Mouse (Mus musculus) lung, embryonic 14.5 days (tissue): Measurements from ENCODE around the gene Ndrg4. TPM values are rescaled to one million over a fixed set of nuclear protein-coding genes. Genes with fewer than 3 reads are reported as not detected.

ENCODE experiments used
- ATAC-seq: fragments of 200-750 bp; cut with Nextera tagmentation; 2 replicates; pipeline ENCODE4 v1.8.0; 2017; ENCODE audit warnings: mild to moderate bottlenecking, moderate TSS enrichment, moderate library complexity; ENCODE audit not compliant: insufficient read depth
- DNase-seq: peaks from one replicate; pipeline ENCODE4 v3.0.0-alpha.2; 2015
- H3K27ac ChIP-seq: fragments of 300-500 bp; sonication (generic); 2 replicates; pipeline ENCODE4 v1.5.1; 2014; ENCODE audit warnings: low read depth, mild to moderate bottlenecking, moderate library complexity
- H3K27me3 ChIP-seq: fragments of 300-500 bp; sonication (generic); 2 replicates; pipeline ENCODE4 v1.6.1; 2014; ENCODE audit warnings: low read length, control low read depth; ENCODE audit not compliant: insufficient read depth
- H3K36me3 ChIP-seq: fragments of 300-500 bp; sonication (generic); 2 replicates; pipeline ENCODE4 v1.6.1; 2014; ENCODE audit warnings: control low read depth; ENCODE audit not compliant: insufficient read depth
- H3K4me1 ChIP-seq: fragments of 300-500 bp; sonication (generic); 2 replicates; pipeline ENCODE4 v1.6.1; 2014; ENCODE audit warnings: antibody characterized with exemption, control low read depth; ENCODE audit not compliant: insufficient read depth
- H3K4me2 ChIP-seq: fragments of 300-500 bp; sonication (generic); 2 replicates; pipeline ENCODE4 v1.6.1; 2014; ENCODE audit warnings: mild to moderate bottlenecking
- H3K4me3 ChIP-seq: fragments of 300-500 bp; sonication (generic); 2 replicates; pipeline ENCODE4 v1.5.1; 2014; ENCODE audit warnings: low read depth, low read length
- H3K9ac ChIP-seq: fragments of 300-500 bp; sonication (generic); 2 replicates; pipeline ENCODE4 v1.6.1; 2014
- H3K9me3 ChIP-seq: fragments of 300-500 bp; sonication (generic); 2 replicates; pipeline ENCODE4 v1.6.1; 2016; ENCODE audit warnings: low read depth, low read length, control low read depth
- CTCF ChIP-seq: IDR thresholded peaks from 2 replicates; pipeline ENCODE4 v1.5.1; 2016; ENCODE audit warnings: antibody characterized with exemption, low read depth
- WGBS: fragments of 180-500 bp; shearing (Covaris S2); extraction: QIAGEN DNeasy Blood & Tissue Kit; methylation state at CpG from one replicate; pipeline ENCODE4 v1.1.7; 2014; 5-methylcytosine and 5-hydroxymethylcytosine counted together
- polyA plus RNA-seq: library from polyadenylated mRNA; unstranded; fragments of >200 nt; fragmentation: Nextera tagmentation; extraction: Ambion mirVana; gene quantifications from 2 replicates; pipeline ENCODE4 v1.2.1, GENCODE M21; 2014

The Ndrg4 gene
- polyA plus RNA-seq, 1 experiment from 2014 or later = 11.4 TPM

GRCm38 (mm10) chr8:95700282-95700681 lies 23.5 kb downstream of the Ndrg4 start:
- DNase-seq (peak; percentile 21), ATAC-seq (no peak)
- no peak overlapping the region for H3K4me2 ChIP-seq
- no peak overlapping the region for H3K4me3 ChIP-seq
- no peak for TF ChIP-seq CTCF
- H3K9me3 ChIP-seq = no peaks in the 10 kb centered on the region
- H3K36me3 ChIP-seq = no peaks in the 10 kb centered on the region
- H3K27me3 ChIP-seq = peaks cover 7% of the 10 kb centered on the region
- no peak overlapping the region for H3K27ac ChIP-seq
- no peak overlapping the region for H3K9ac ChIP-seq
- no peaks in the 10 kb centered on the region for H3K4me1 ChIP-seq
- WGBS = 63% methylated on average over 9 of the region's 9 CpGs

GRCm38 (mm10) chr8:95701809-95702208 lies 25.0 kb downstream of the Ndrg4 start:
- ATAC-seq (no peak), DNase-seq (no peak)
- 67% methylated on average over 4 of the region's 4 CpGs for WGBS
- H3K4me2 ChIP-seq = no peak overlapping the region; the same call in 1 of the 2 replicates
- H3K36me3 ChIP-seq = no peaks in the 10 kb centered on the region
- no peaks in the 10 kb centered on the region for H3K4me1 ChIP-seq
- no peak overlapping the region for H3K27ac ChIP-seq
- no peak for TF ChIP-seq CTCF
- H3K9me3 ChIP-seq = no peaks in the 10 kb centered on the region
- H3K4me3 ChIP-seq = no peak overlapping the region
- no peak overlapping the region for H3K9ac ChIP-seq
- H3K27me3 ChIP-seq = peaks cover 4% of the 10 kb centered on the region; the same call in 1 of the 2 replicates

- H3K4me1 ChIP-seq = no peaks in the 10 kb centered on the region
- no peaks in the 10 kb centered on the region for H3K36me3 ChIP-seq
- no peak for TF ChIP-seq CTCF
- peak; percentile 95 for ATAC-seq
- H3K4me3 ChIP-seq = peak overlapping the region; percentile 52
- H3K27me3 ChIP-seq = no peaks in the 10 kb centered on the region; the same call in 1 of the 2 replicates
- H3K27ac ChIP-seq = no peak overlapping the region
- peak overlapping the region; percentile 97 for H3K4me2 ChIP-seq
- H3K9ac ChIP-seq = peak overlapping the region; percentile 51
- H3K9me3 ChIP-seq = no peaks in the 10 kb centered on the region
- DNase-seq = peak; percentile 93
- 2% methylated on average over 34 of the region's 34 CpGs for WGBS
Measured at GRCm38 (mm10) chr8:95702480-95703446, 26.0 kb downstream of the Ndrg4 start.

GRCm38 (mm10) chr8:95703461-95704260 lies 26.9 kb downstream of the Ndrg4 start:
- peak overlapping the region; percentile 51 for H3K9ac ChIP-seq
- no peak for TF ChIP-seq CTCF
- no peaks in the 10 kb centered on the region for H3K4me1 ChIP-seq
- WGBS = 3% methylated on average over 15 of the region's 15 CpGs
- H3K36me3 ChIP-seq = no peaks in the 10 kb centered on the region
- ATAC-seq = peak; percentile 16
- peak overlapping the region; percentile 52 for H3K4me3 ChIP-seq
- no peaks in the 10 kb centered on the region for H3K9me3 ChIP-seq
- peak overlapping the region; percentile 97 for H3K4me2 ChIP-seq
- peak; percentile 75 for DNase-seq
- H3K27ac ChIP-seq = no peak overlapping the region
- no peaks in the 10 kb centered on the region; the same call in 1 of the 2 replicates for H3K27me3 ChIP-seq

GRCm38 (mm10) chr8:95704538-95704937 lies 27.8 kb downstream of the Ndrg4 start:
- no peak overlapping the region for H3K27ac ChIP-seq
- H3K4me2 ChIP-seq = peak overlapping the region; percentile 97; the same call in 1 of the 2 replicates
- TF ChIP-seq CTCF = no peak
- H3K4me3 ChIP-seq = no peak overlapping the region
- H3K4me1 ChIP-seq = no peaks in the 10 kb centered on the region
- DNase-seq (no peak), ATAC-seq (no peak)
- H3K9me3 ChIP-seq = no peaks in the 10 kb centered on the region
- 90% methylated on average over 3 of the region's 3 CpGs for WGBS
- H3K27me3 ChIP-seq = no peaks in the 10 kb centered on the region; the same call in 1 of the 2 replicates
- H3K36me3 ChIP-seq = no peaks in the 10 kb centered on the region
- H3K9ac ChIP-seq = no peak overlapping the region

GRCm38 (mm10) chr8:95709579-95709978 lies 32.8 kb downstream of the Ndrg4 start:
- H3K4me2 ChIP-seq = no peak overlapping the region
- no peak overlapping the region for H3K9ac ChIP-seq
- no peaks in the 10 kb centered on the region for H3K9me3 ChIP-seq
- DNase-seq (no peak), ATAC-seq (no peak)
- H3K36me3 ChIP-seq = no peaks in the 10 kb centered on the region
- H3K4me3 ChIP-seq = no peak overlapping the region
- H3K27me3 ChIP-seq = no peaks in the 10 kb centered on the region
- no peaks in the 10 kb centered on the region for H3K4me1 ChIP-seq
- no peak for TF ChIP-seq CTCF
- no peak overlapping the region for H3K27ac ChIP-seq
- 85% methylated on average over 7 of the region's 7 CpGs for WGBS
